Mouse (Mus musculus): ENCODE measurements around the gene Lime1. TPM values are rescaled to one million over a fixed set of nuclear protein-coding genes. Genes with fewer than 3 reads are reported as not detected.

Lime1 gene
- 247 TPM for polyA plus RNA-seq (2017; shearing (Covaris generic))

DNA sequence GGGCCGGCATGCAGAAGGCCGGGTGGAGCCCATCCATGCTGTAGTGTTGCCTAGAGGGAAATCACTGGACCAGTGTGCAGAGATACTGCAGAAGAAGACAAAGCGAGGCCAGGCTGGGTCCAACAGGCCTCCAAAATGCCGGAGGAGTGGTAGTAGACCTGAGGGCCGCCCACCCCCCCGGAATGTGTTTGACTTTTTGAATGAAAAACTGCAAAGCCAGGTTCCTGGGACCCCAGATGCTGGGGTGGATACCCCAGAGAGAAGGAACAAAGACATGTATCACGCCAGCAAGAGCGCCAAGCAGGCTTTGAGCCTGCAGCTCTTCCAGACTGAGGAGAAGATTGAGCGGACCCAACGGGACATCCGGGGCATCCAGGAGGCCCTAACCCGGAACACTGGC, at the start of gene Lime1:
Gene Lime1, plus strand, starts transcription at position 301 of the 400 bp plus-strand sequence.

DNA sequence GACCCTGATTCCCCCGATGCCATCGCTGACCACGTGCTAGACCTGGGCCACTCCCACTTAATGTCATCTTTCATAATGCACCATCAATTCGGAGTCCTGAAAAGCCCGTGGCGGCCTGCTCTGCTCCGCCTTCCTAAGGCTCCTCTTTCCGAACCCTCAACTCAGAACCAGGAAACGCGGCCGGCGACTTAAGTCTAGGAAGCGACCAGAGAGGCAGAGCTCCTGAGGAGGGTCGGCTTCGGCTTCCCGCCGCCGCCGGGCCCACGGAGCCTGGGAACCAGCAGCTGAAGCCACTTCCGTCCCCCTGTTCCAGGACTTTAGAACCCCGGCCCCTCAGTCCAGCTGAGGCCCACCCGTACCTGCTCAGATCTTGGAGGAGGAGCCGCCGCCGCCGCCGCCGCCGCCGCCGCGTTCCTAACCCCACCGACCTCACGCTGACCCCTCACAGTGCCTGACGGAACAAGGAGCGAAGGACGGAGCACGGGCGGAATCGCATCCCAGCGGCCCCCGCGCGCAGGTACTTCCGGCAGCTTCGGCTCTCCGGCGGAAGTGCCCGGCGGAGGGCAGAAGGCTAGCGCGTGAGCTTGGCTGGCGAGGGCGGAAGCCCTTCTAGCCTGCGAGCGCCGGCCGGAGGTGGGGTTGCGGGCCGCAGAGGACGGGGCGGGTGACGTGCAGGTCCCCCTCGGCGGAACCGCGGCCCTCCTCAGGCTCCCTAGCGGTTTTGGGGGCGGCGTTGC, 14.8 kb upstream of the Lime1 start, which contains the start of the genes Zgpat and Arfrp1:
Gene Zgpat, plus strand, starts transcription at position 69 of the 737 bp plus-strand sequence.
Gene Arfrp1, minus strand, starts transcription at position 545 of the 737 bp plus-strand sequence.

Other genes starting within 250 kb of the Lime1 start
- 0.07 TPM for gene Kcnq2, start 244.8 kb upstream of the Lime1 start, polyA plus RNA-seq (2017; shearing (Covaris generic))
- not detected for gene Eef1a2, start 223.1 kb upstream of the Lime1 start, polyA plus RNA-seq (2017; shearing (Covaris generic))
- gene Ppdpf, start 192.8 kb upstream of the Lime1 start, polyA plus RNA-seq (2017; shearing (Covaris generic)), result 337 TPM
- gene Ptk6, start 177.3 kb upstream of the Lime1 start, polyA plus RNA-seq (2017; shearing (Covaris generic)), result not detected
- gene Srms, start 166.9 kb upstream of the Lime1 start, polyA plus RNA-seq (2017; shearing (Covaris generic)), result 0.86 TPM
- 0.75 TPM for gene Fndc11, start 160.1 kb upstream of the Lime1 start, polyA plus RNA-seq (2017; shearing (Covaris generic))
- 20.5 TPM for gene Helz2, start 138.1 kb upstream of the Lime1 start, polyA plus RNA-seq (2017; shearing (Covaris generic))
- 28.0 TPM for gene Gmeb2, start 92.0 kb upstream of the Lime1 start, polyA plus RNA-seq (2017; shearing (Covaris generic))
- gene Stmn3, start 65.6 kb upstream of the Lime1 start, polyA plus RNA-seq (2017; shearing (Covaris generic)), result not detected
- gene Rtel1, start 60.3 kb upstream of the Lime1 start, polyA plus RNA-seq (2017; shearing (Covaris generic)), result 73.0 TPM
- gene Zgpat, start 15.2 kb upstream of the Lime1 start, polyA plus RNA-seq (2017; shearing (Covaris generic)), result 105 TPM
- 131 TPM for gene Arfrp1, start 14.7 kb upstream of the Lime1 start, polyA plus RNA-seq (2017; shearing (Covaris generic))
- gene Zbtb46, start 79.3 kb downstream of the Lime1 start, polyA plus RNA-seq (2017; shearing (Covaris generic)), result 2.1 TPM
- not detected for gene Abhd16b, start 113.1 kb downstream of the Lime1 start, polyA plus RNA-seq (2017; shearing (Covaris generic))
- 82.2 TPM for gene Tpd52l2, start 117.1 kb downstream of the Lime1 start, polyA plus RNA-seq (2017; shearing (Covaris generic))
- 114 TPM for gene Dnajc5, start 140.4 kb downstream of the Lime1 start, polyA plus RNA-seq (2017; shearing (Covaris generic))
- 226 TPM for gene Uckl1, start 204.8 kb downstream of the Lime1 start, polyA plus RNA-seq (2017; shearing (Covaris generic))
- 88.6 TPM for gene Prpf6, start 211.8 kb downstream of the Lime1 start, polyA plus RNA-seq (2017; shearing (Covaris generic))
- gene Zfp512b, start 212.7 kb downstream of the Lime1 start, polyA plus RNA-seq (2017; shearing (Covaris generic)), result 40.6 TPM
- gene Samd10, start 219.1 kb downstream of the Lime1 start, polyA plus RNA-seq (2017; shearing (Covaris generic)), result 37.9 TPM